Comparison of ENCODE assay signal across 12 mouse cellular contexts in the genomic region with DNA sequence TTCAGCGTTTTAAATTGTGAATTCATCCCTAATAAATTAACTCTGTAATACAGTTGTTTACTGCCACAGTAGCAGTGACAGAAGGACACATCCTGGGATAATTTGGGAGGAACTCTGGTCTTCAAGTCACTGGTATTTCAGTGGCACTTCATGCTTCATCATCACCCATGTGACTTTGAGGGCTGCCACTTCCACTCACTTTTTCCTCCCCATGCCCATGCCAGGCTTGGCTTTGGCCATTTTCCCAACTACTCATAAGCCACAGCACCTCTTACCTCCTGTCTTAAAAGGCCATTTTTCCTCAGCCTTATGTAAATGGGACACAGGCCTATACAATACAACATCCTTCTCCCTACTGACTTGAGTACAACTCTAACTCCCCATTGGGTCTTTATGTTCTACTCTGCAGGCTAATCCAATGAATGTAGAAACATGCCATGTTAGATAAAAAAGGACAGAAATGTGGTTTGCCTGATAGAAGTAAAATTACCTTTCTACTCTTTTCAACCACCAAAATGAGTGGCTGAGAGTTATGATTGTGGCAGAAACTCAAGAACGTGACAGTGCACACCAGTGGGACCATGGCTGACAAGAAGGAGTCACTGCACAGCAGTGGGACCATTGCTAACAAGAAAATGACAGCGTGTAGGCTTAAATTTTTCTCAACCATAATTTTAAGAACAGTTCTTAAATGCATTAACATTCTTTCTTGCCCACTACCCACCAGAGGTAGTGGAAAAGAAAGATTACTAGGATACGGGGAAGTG.
"Had no signal": no experiment of that assay in that cellular context is flagged by ENCODE, and none has a peak within 500 bp of the region (broad histone marks: within the 10 kb centered on the region; RNA-seq: fewer than 3 reads in every experiment).

No protein-coding gene starts in this region.

- H3K9me3 ChIP-seq: intestine, embryonic 15.5 days; limb, embryonic 12.5 days; midbrain, embryonic 15.5 days; neural tube, embryonic 12.5 days; stomach, embryonic 15.5 days had no signal

- H3K4me1 ChIP-seq: intestine, embryonic 15.5 days; limb, embryonic 12.5 days; midbrain, embryonic 15.5 days; neural tube, embryonic 12.5 days; stomach, embryonic 15.5 days had no signal

- H3K4me2 ChIP-seq: intestine, embryonic 15.5 days; limb, embryonic 12.5 days; midbrain, embryonic 11.5 days; midbrain, embryonic 15.5 days; neural tube, embryonic 12.5 days; stomach, embryonic 15.5 days had no signal

- H3K36me3 ChIP-seq: intestine, embryonic 15.5 days; limb, embryonic 12.5 days; midbrain, embryonic 15.5 days; neural tube, embryonic 12.5 days; stomach, embryonic 15.5 days had no signal

- H3K27ac ChIP-seq: intestine, embryonic 15.5 days; layer of hippocampus, adult 2 months; limb, embryonic 12.5 days; midbrain, embryonic 15.5 days; neural tube, embryonic 12.5 days; stomach, embryonic 15.5 days had no signal

- H3K27me3 ChIP-seq: intestine, embryonic 15.5 days; limb, embryonic 12.5 days; midbrain, embryonic 15.5 days; neural tube, embryonic 12.5 days; stomach, embryonic 15.5 days had no signal

- DNase-seq: kidney, adult 18-20 months; kidney, postnatal 10 days; kidney, postnatal 4 days; right cerebral cortex, postnatal 4 days had no signal

- H3K4me3 ChIP-seq: intestine, embryonic 15.5 days; layer of hippocampus, adult 2 months; limb, embryonic 12.5 days; midbrain, embryonic 15.5 days; neural tube, embryonic 12.5 days; stomach, embryonic 15.5 days had no signal

- H3K9ac ChIP-seq: intestine, embryonic 15.5 days; limb, embryonic 12.5 days; midbrain, embryonic 15.5 days; neural tube, embryonic 12.5 days; stomach, embryonic 15.5 days had no signal

- ATAC-seq: intestine, embryonic 15.5 days; lung, postnatal 0 days; midbrain, embryonic 15.5 days had no signal
